Mouse (Mus musculus): ENCODE measurements around the gene Wdfy3.

- no peak for TF ChIP-seq MAFK (IDR thresholded peaks at IDR 0.05; ENCODE audit: insufficient read depth, low read depth, low read length)
- no peak for TF ChIP-seq HCFC1 (IDR thresholded peaks at IDR 0.05; ENCODE audit: borderline replicate concordance, insufficient read depth, low read length)
- TF ChIP-seq ZNF384 (IDR thresholded peaks at IDR 0.05; ENCODE audit: low read depth, low read length) = no peak
These were observed 16.8 kb downstream of the Wdfy3 start for GRCm38 (mm10) chr5:102052906-102053305.
